Mouse (Mus musculus) liver, postnatal 0 days (tissue): Measurements from ENCODE around the gene Carmil3.

Experiments
- CTCF ChIP-seq: sonication (generic); IDR thresholded peaks from 2 replicates; pipeline ENCODE4 v1.5.1; 2016; ENCODE audit warnings: antibody characterized with exemption, low read depth
- EP300 ChIP-seq: IDR thresholded peaks from 2 replicates; pipeline ENCODE4 v1.6.1; 2016; ENCODE audit warnings: antibody characterized with exemption, low read depth, mild to moderate bottlenecking

GRCm38 (mm10) chr14:55495509-55496240, 5.2 kb downstream of the Carmil3 start:
- TF ChIP-seq CTCF (no peak), EP300 (no peak)
